Mouse (Mus musculus) ovary, adult 18-20 months (tissue): ENCODE measurements around the gene Vps51.

Experiments used
- DNase-seq: peaks from one replicate; pipeline ENCODE4 v3.0.0; 2022; ENCODE audit warnings: low spot score, mixed read lengths

The Vps51 gene

GRCm38 (mm10) chr19:6076564-6077393 is at the start of gene Vps51:
Vps51 (minus strand) TSS chr19:6077231.
- DNase-seq: peak; percentile 75

GRCm38 (mm10) chr19:6126289-6126688 is 49.3 kb upstream of the Vps51 start:
- DNase-seq: no peak

- no peak for DNase-seq
Observed at GRCm38 (mm10) chr19:6124898-6125297, 47.9 kb upstream of the Vps51 start.

GRCm38 (mm10) chr19:6123330-6123729 is 46.3 kb upstream of the Vps51 start:
- no peak for DNase-seq

- no peak for DNase-seq
Observed at GRCm38 (mm10) chr19:6121761-6122160, 44.7 kb upstream of the Vps51 start.

- DNase-seq: no peak
Observed at GRCm38 (mm10) chr19:6118677-6119185, 41.7 kb upstream of the Vps51 start.

- DNase-seq: peak; percentile 83
Observed at GRCm38 (mm10) chr19:6117986-6118676, 41.1 kb upstream of the Vps51 start, which contains the start of gene Sac3d1. Sac3d1 (minus strand) TSS chr19:6118650.

- no peak for DNase-seq
Observed at GRCm38 (mm10) chr19:6117346-6117985, 40.4 kb upstream of the Vps51 start.

- no peak for DNase-seq
Observed at GRCm38 (mm10) chr19:6116113-6116850, 39.3 kb upstream of the Vps51 start.

GRCm38 (mm10) chr19:6113116-6113515 is 36.1 kb upstream of the Vps51 start:
- DNase-seq: no peak

- no peak for DNase-seq
Observed at GRCm38 (mm10) chr19:6105586-6105985, 28.6 kb upstream of the Vps51 start, which contains the start of gene Naaladl1. Naaladl1 (plus strand) TSS chr19:6105782.

DNA sequence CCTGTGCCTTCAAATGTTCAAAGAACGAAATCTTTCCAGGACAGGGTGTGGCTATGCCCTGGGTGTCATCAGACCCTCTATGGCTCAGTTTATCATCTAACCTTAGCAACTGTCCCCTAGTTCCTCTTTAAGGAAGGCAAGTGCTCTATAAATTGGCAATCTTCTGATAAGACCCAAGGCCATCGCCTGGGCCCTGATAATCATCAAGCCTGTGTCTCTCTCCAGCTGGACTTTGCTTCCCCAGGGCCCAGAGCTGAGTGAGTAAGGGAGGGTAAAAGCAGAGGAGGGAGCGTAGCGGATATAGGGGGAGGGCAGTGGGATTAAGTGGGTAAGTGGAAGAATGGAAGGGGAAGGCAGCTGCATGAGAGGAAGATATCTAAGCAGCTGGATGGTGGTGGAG is 27.4 kb upstream of the Vps51 start:
- no peak for DNase-seq

- DNase-seq: no peak
Observed at GRCm38 (mm10) chr19:6102169-6102853, 25.3 kb upstream of the Vps51 start.

DNA sequence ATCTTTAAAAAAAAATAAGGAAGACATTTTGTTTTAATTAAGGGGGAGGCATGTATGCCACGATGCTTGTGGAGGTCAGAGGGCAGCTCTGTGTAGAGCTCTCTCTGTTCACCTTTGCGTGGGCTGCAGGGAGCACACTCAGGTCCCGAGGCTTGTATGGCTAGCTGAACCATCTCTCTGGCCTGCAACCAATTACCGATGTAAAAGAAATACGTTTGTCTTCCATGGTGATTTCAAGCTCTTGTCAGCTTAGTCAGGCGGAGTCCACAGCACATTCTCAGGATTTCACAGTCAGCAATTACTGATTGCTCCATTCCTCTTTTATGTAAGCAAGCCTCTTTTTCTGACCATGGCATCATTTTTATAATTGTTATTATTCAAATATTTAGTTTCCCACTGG is 24.2 kb upstream of the Vps51 start:
- DNase-seq: no peak

- DNase-seq: no peak
Observed at GRCm38 (mm10) chr19:6097847-6098246, 20.8 kb upstream of the Vps51 start.

- no peak for DNase-seq
Observed at GRCm38 (mm10) chr19:6094119-6094518, 17.1 kb upstream of the Vps51 start, which contains the start of gene AC131692.1. AC131692.1 (plus strand) TSS chr19:6094419.

DNA sequence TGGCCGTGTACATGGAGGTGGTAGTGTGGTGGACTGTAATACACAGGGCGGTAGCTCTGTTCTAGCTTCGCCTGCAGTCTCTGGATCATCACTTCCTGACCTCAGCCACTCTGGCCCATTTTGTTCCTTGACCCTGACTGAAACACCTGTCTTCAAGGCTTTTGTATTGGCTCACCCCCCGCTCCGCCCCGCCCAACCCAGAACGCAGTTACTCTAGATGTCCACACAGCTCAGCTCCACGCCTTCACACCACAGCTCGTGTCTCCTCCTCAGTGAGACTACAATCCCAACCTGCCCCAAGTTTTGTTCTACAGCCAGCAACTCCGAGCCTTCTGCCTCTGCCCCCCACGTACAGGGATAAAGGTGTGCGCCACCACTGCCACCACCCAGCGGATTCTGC is 11.8 kb upstream of the Vps51 start:
- DNase-seq: no peak

DNA sequence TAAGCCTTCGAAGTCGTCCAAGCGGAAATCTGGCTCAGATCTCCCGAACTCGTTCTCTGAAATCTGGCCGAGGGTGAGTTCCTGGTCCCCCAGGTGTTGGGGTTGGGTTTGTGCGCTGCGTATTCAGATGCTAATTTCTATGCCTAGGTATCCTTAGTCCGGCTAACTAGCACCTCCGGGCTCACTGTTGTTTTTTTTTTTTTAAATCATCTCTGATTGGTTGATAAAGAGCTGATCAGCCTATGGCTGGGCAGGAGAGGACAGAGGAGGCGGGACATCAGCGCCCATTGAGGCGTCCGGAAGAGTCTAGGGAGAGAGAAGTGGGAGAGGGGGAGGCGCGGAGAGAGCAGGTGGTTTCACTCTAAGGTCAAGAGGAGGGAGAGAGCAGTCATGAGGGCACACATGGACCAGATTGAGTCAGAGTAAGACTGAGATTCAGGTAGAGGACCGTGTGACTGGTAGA is 8.4 kb upstream of the Vps51 start:
- DNase-seq: no peak

DNA sequence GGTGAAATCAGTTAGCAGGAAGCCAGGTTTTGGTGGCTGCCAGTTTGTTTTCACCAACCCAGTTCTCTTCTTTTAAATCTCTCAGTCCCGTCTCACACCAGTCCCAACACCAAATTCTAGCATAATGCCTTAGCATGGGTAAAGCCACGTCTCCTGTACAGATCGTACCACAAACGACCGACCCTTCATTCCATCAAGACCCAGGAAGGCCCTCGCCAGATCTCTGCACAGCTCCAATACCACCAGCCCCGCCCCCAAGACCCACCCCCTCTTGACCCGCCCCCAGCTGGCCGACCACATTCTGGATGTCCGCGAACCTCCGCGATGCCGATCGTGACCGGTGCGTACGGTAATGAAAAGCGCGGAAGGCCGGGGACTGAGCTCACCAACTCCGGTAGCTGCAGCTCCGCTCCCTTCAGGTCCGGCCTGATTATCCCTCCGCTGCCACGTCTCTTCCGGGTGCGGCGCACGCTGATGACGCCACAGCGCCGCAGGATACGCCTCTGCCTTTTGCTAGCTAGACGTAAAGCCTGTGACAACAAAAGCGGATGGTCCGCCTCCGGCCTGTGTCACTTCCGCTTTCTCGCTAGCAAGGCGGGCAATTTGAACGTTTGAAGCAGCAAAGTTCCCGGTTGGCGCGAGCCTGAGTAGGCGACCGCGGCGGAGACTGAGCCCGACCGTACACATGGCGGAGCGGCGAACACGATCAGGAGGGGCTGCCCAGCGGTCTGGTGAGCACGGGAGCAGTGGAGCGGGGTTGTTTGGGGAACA is 7.6 kb upstream of the Vps51 start, which contains the start of the genes Zfpl1 and Cdca5:
Gene Zfpl1, minus strand, starts transcription at position 479 of the 771 bp plus-strand sequence.
Gene Cdca5, plus strand, starts transcription at position 506 of the 771 bp plus-strand sequence.
- DNase-seq: peak; percentile 93

GRCm38 (mm10) chr19:6082156-6082555 is 5.1 kb upstream of the Vps51 start, which contains the start of gene Gm28374:
Gm28374 (minus strand) TSS chr19:6082256.
- no peak for DNase-seq
